Mouse (Mus musculus) G1E (cell line): ENCODE results near the gene Foxk1. TPM values are rescaled to one million over a fixed set of nuclear protein-coding genes. Genes with fewer than 3 reads are reported as not detected.

Experiments used
- ATAC-seq: 2 replicates; pipeline ENCODE4 v1.8.0; 2016; ENCODE audit warnings: mild to moderate bottlenecking; ENCODE audit not compliant: insufficient number of reproducible peaks, poor library complexity, low FRiP score, severe bottlenecking; ENCODE audit errors: extremely low read depth
- DNase-seq: peaks from one replicate; pipeline ENCODE4 v3.0.0; 2012; ENCODE audit warnings: low spot score
- H3K27me3 ChIP-seq: 2 replicates; pipeline ENCODE4 v1.6.1; 2012; ENCODE audit warnings: mild to moderate bottlenecking, low read length, inconsistent platforms; ENCODE audit not compliant: insufficient read depth
- H3K36me3 ChIP-seq: replicated peaks from 2 replicates; pipeline ENCODE3; 2012; ENCODE audit warnings: mild to moderate bottlenecking, inconsistent platforms
- H3K4me1 ChIP-seq: 2 replicates; pipeline ENCODE4 v1.6.1; 2012; ENCODE audit warnings: low read depth, low read length, inconsistent platforms, mixed read lengths; ENCODE audit not compliant: insufficient read depth
- H3K4me3 ChIP-seq: 2 replicates; pipeline ENCODE4 v1.5.1; 2012; ENCODE audit warnings: low read depth, mild to moderate bottlenecking, inconsistent platforms, low read length, moderate library complexity, mixed read lengths
- H3K9me3 ChIP-seq: replicated peaks from 2 replicates; pipeline ENCODE4 v1.6.1; 2012; ENCODE audit warnings: inconsistent platforms
- CTCF ChIP-seq: IDR thresholded peaks from 2 replicates; pipeline ENCODE4 v1.5.1; 2012; ENCODE audit warnings: low read depth, low read length, inconsistent platforms, mixed read lengths
- GATA1 ChIP-seq: IDR thresholded peaks from 2 replicates; pipeline ENCODE4 v1.6.1; 2012; ENCODE audit warnings: borderline replicate concordance, low read length, inconsistent platforms, mixed read lengths
- GATA2 ChIP-seq: IDR thresholded peaks from 2 replicates; pipeline ENCODE4 v1.6.1; 2012; ENCODE audit warnings: low read depth, low read length, inconsistent platforms, borderline replicate concordance
- POLR2AphosphoS5 ChIP-seq: IDR thresholded peaks from 2 replicates; pipeline ENCODE4 v1.6.1; 2012; ENCODE audit warnings: low read depth, low read length, inconsistent platforms; ENCODE audit not compliant: insufficient replicate concordance
- TAL1 ChIP-seq: conservative IDR thresholded peaks from 2 replicates; pipeline ENCODE4 v1.6.1; 2012; ENCODE audit warnings: low read depth, low read length, inconsistent platforms, mixed read lengths
- polyA plus RNA-seq: library from polyadenylated mRNA; stranded (reverse); fragments of >175 nt; gene quantifications from 2 replicates; pipeline ENCODE4 v1.2.3, GENCODE M21; 2012
- total RNA-seq, 2 experiments: library from RNA; stranded (forward) in 1 of 2; stranded (reverse) in 1 of 2; fragments of 200-1000 nt in 1 of 2; fragments of >200 nt in 1 of 2; fragmentation: Nextera tagmentation in 1 of 2; gene quantifications; 2 replicates each; pipeline ENCODE4 v1.2.3; 2014 to 2017

Foxk1 gene
- total and polyA plus RNA-seq, 3 experiments = 5.5 to 42.7 (median 29.5) TPM

DNA sequence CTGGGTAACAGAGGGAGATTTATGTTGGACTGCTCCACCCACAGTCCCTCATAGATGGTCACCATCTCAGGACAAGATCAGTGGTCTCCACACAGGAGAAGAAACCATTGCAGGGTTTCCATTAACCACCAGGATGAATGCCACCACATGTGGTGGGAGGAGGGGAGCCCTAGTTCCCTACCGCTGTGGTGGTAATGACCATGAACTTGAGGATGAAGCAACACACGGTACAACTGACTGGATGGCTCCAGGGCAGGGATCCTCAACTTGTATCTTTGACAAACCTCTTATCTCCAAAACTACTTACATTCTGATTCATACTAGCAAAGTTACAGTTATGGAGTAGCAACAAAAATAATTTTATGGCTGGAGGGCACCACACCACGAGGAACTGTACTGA, 92.0 kb downstream of the Foxk1 start:
- Histone ChIP-seq H3K4me1 (no peaks in the 10 kb centered on the region), H3K4me3 (no peak overlapping the region), H3K27me3 (peaks cover 46% of the 10 kb centered on the region), H3K36me3 (no peaks in the 10 kb centered on the region), H3K9me3 (no peaks in the 10 kb centered on the region)
- TF ChIP-seq POLR2AphosphoS5 (no peak), TAL1 (no peak), CTCF (no peak), GATA1 (no peak), GATA2 (no peak)
- DNase-seq = no peak
- no peak for ATAC-seq

GRCm38 (mm10) chr5:142495321-142496096, 94.2 kb downstream of the Foxk1 start:
- H3K36me3 ChIP-seq = no peaks in the 10 kb centered on the region
- TF ChIP-seq GATA1 (no peak), CTCF (no peak), POLR2AphosphoS5 (no peak), TAL1 (no peak), GATA2 (no peak)
- ATAC-seq (no peak), DNase-seq (no peak)
- no peaks in the 10 kb centered on the region for H3K9me3 ChIP-seq
- peaks cover 47% of the 10 kb centered on the region for H3K27me3 ChIP-seq
- no peak overlapping the region; the same call in 1 of the 2 replicates for H3K4me3 ChIP-seq
- no peaks in the 10 kb centered on the region for H3K4me1 ChIP-seq

DNA sequence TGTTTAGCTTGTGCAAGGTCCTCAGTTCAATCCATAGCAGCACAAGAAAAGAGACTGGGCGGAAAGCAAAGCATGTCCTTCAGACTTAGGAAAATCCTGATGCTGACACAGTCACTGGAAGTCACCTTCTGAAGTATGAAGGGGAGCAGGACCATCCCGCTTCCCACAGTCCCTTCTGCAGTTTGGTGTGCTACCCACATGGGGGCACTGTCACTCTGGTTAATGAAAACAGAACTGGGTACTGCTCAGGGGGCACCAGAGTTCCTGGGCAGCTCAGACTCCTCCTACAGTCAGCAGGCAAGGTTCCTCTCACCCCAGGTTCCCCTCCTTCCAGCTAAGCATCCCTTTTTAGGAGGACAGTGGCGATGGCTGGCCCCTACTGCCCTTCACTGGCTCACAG, 97.7 kb downstream of the Foxk1 start:
- ATAC-seq = no peak

GRCm38 (mm10) chr5:142500918-142501317, 99.6 kb downstream of the Foxk1 start:
- no peaks in the 10 kb centered on the region for H3K36me3 ChIP-seq
- ATAC-seq (no peak), DNase-seq (no peak)
- no peaks in the 10 kb centered on the region for H3K4me1 ChIP-seq
- H3K27me3 ChIP-seq = peaks cover 39% of the 10 kb centered on the region
- no peak overlapping the region for H3K4me3 ChIP-seq
- H3K9me3 ChIP-seq = no peaks in the 10 kb centered on the region
- no peak for TF ChIP-seq TAL1
- no peak for TF ChIP-seq GATA2
- TF ChIP-seq POLR2AphosphoS5 = no peak
- TF ChIP-seq GATA1 = no peak
- no peak for TF ChIP-seq CTCF

More for the DNA sequence above, 97.7 kb downstream of the Foxk1 start:
- TF ChIP-seq CTCF (peak; percentile 14; the same call in 1 of the 2 replicates), GATA2 (no peak)
- H3K27me3 ChIP-seq = peaks cover 48% of the 10 kb centered on the region
- no peaks in the 10 kb centered on the region for H3K4me1 ChIP-seq
- peak; percentile 17 for DNase-seq
- H3K9me3 ChIP-seq = no peaks in the 10 kb centered on the region
- H3K36me3 ChIP-seq = no peaks in the 10 kb centered on the region
- H3K4me3 ChIP-seq = no peak overlapping the region

GRCm38 (mm10) chr5:142502414-142502813, 101.1 kb downstream of the Foxk1 start:
- no peaks in the 10 kb centered on the region for H3K9me3 ChIP-seq
- ATAC-seq (peak; percentile 42; the same call in 1 of the 2 replicates), DNase-seq (peak; percentile 72)
- no peaks in the 10 kb centered on the region for H3K4me1 ChIP-seq
- no peak overlapping the region for H3K4me3 ChIP-seq
- TF ChIP-seq CTCF (peak; percentile 38; the same call in 1 of the 2 replicates), GATA2 (no peak)
- H3K36me3 ChIP-seq = no peaks in the 10 kb centered on the region
- peaks cover 39% of the 10 kb centered on the region for H3K27me3 ChIP-seq

- Histone ChIP-seq H3K36me3 (no peaks in the 10 kb centered on the region), H3K4me3 (no peak overlapping the region), H3K27me3 (peaks cover 39% of the 10 kb centered on the region), H3K4me1 (no peaks in the 10 kb centered on the region), H3K9me3 (no peaks in the 10 kb centered on the region)
- no peak for ATAC-seq
- DNase-seq = no peak
- TF ChIP-seq GATA1 (no peak), CTCF (no peak), GATA2 (no peak), TAL1 (no peak), POLR2AphosphoS5 (no peak)
Measured at GRCm38 (mm10) chr5:142504175-142504574, 102.9 kb downstream of the Foxk1 start.
